Comparison of ENCODE assay signal across 20 mouse cellular contexts in genomic region chr7:112345687-112346086, GRCm38 (mm10).
"Had no signal": no experiment of that assay in that cellular context is flagged by ENCODE, and none has a peak within 500 bp of the region (broad histone marks: within the 10 kb centered on the region; RNA-seq: fewer than 3 reads in every experiment).

No protein-coding gene starts in this region.

- H3K36me3 ChIP-seq: limb, embryonic 12.5 days; limb, embryonic 15.5 days; midbrain, embryonic 12.5 days; midbrain, embryonic 15.5 days; neural tube, embryonic 12.5 days; neural tube, embryonic 15.5 days had no signal

- H3K4me1 ChIP-seq: limb, embryonic 15.5 days; midbrain, embryonic 12.5 days; midbrain, embryonic 15.5 days; neural tube, embryonic 12.5 days; neural tube, embryonic 15.5 days had no signal

- H3K4me2 ChIP-seq: limb, embryonic 12.5 days; limb, embryonic 15.5 days; liver, embryonic 11.5 days; lung, embryonic 14.5 days; midbrain, embryonic 12.5 days; midbrain, embryonic 15.5 days; neural tube, embryonic 12.5 days; neural tube, embryonic 15.5 days had no signal

- H3K9ac ChIP-seq: limb, embryonic 12.5 days; limb, embryonic 15.5 days; liver, embryonic 14.5 days; liver, postnatal 0 days; lung, embryonic 14.5 days; midbrain, embryonic 12.5 days; midbrain, embryonic 15.5 days; neural tube, embryonic 12.5 days; neural tube, embryonic 15.5 days had no signal

- ATAC-seq: liver, postnatal 0 days; lung, postnatal 0 days; midbrain, embryonic 15.5 days had no signal

- H3K4me3 ChIP-seq: limb, embryonic 12.5 days; limb, embryonic 15.5 days; midbrain, embryonic 12.5 days; midbrain, embryonic 15.5 days; neural tube, embryonic 12.5 days; neural tube, embryonic 15.5 days had no signal

- H3K27me3 ChIP-seq: limb, embryonic 15.5 days; midbrain, embryonic 12.5 days; midbrain, embryonic 15.5 days; neural tube, embryonic 12.5 days; neural tube, embryonic 15.5 days had no signal

- H3K9me3 ChIP-seq: limb, embryonic 12.5 days; limb, embryonic 15.5 days; midbrain, embryonic 12.5 days; midbrain, embryonic 15.5 days; neural tube, embryonic 12.5 days; neural tube, embryonic 15.5 days had no signal

- DNase-seq: kidney, adult 9 months; kidney, postnatal 14 days; kidney, postnatal 4 days; left cerebral cortex, postnatal 4 days; liver, postnatal 0 days; lung, embryonic 14.5 days; right cerebral cortex, adult 18-20 months; right cerebral cortex, postnatal 25 days; spleen, adult 18-20 months; thymus, postnatal 25 days had no signal

- H3K27ac ChIP-seq: limb, embryonic 12.5 days; limb, embryonic 15.5 days; liver, embryonic 14.5 days; macrophage; midbrain, embryonic 12.5 days; midbrain, embryonic 15.5 days; neural tube, embryonic 12.5 days; neural tube, embryonic 15.5 days had no signal
